Mouse (Mus musculus): Measurements from ENCODE around the gene Aarsd1.
"Not testable (repeated sequence)": the region's sequence is repeated elsewhere in the genome, so short reads cannot be mapped to it uniquely, and the experiment has no call there.

Gene Aarsd1

DNA sequence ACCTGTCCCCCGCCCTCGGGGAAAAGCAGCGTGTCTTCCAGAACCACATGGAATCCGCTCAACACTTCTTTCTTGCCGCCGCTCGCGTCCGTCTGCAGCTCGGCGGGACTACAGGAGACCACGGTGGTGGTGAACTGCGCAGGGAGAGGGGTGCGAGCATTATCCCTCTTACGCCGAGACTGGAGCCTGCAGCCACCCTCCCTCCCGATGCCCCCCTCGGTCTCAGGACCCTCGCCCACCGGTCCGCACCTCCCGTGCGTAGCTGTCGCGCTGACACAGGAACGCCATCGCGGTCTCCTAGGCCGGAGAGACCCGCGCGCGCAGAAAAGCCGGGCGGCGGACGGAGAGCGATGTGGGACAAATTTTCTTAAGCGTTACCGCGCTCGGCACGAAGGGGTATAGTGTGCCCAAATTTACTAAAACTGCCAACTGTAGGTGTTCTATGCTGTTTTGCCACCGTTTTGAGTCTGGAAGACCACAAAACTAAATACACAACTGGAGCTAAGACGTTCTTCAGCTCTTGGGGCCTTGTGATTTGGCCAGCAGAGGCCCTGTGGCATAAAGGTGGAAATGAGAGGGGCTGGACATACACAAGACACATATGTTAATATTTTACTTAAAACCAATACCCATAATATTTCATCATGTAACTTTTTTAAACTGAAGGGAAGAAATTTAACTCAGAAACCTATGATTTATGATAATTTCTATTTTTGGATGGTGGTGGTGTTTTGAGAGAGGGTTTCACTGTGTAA lies at the start of gene Aarsd1:
Aarsd1 (minus strand) TSS at position 515 of the 755 bp plus-strand sequence.
- peak; percentile 88 for DNase-seq (ENCODE audit: low read depth)

- DNase-seq (ENCODE audit: low read depth), result not testable (repeated sequence)
Observed at GRCm38 (mm10) chr11:101466552-101466950, 49.1 kb upstream of the Aarsd1 start.

- DNase-seq (ENCODE audit: low read depth), result peak; percentile 86
Observed at GRCm38 (mm10) chr11:101465869-101466551, 48.6 kb upstream of the Aarsd1 start, which contains the start of gene Vat1. Vat1 (minus strand) TSS chr11:101466230.

- DNase-seq (ENCODE audit: low read depth), result peak; percentile 94
Observed at GRCm38 (mm10) chr11:101465101-101465868, 47.9 kb upstream of the Aarsd1 start.

DNA sequence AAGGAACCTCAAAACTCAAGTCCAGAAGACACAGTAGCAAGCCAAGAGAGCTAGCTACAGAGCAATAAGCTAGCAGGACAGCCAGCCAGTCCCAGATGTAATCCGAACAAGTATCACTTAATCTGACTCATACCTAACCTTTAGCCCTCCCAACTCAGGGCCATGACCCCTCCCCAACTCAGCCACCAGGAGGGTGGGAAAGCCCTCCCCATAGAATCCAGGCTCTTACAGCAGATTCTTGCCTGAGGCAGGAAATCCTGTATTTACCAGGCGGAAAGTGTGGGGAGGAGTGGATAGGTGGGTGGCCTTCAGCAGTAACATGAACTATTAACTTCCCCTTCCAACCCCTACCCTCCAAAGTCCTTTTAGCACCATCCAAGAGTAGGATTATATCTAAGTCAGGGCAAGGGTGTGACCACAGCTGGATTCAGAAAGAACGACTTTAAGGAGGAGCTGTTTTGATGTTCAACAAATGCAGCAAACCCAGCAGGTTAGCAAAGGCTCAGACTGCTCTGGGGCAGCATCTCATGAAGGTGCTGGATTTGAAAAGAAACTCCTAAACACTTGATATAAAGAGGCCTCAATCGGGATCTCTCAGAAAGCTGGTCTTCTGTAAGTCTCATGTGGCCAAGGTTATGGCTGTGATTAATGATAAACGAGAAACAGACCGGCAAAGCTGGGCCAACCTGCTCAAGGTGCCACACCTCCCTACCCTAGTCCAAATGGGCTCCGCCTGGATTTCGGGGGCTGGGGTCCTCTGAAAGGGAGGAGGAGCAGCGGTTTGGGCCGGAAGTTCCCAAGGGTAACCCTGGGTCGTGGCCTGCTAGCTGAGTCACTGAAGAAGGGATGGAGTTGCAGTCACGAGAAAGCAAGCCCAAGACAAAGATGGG lies 47.0 kb upstream of the Aarsd1 start, which contains the start of gene Rnd2:
Rnd2 (plus strand) TSS at position 789 of the 890 bp plus-strand sequence.
- DNase-seq (ENCODE audit: low read depth), result peak; percentile 55

GRCm38 (mm10) chr11:101462583-101463440 lies 45.4 kb upstream of the Aarsd1 start:
- no peak for DNase-seq (ENCODE audit: low read depth)

- DNase-seq (ENCODE audit: low read depth), result no peak
Observed at GRCm38 (mm10) chr11:101462141-101462540, 44.7 kb upstream of the Aarsd1 start.

DNA sequence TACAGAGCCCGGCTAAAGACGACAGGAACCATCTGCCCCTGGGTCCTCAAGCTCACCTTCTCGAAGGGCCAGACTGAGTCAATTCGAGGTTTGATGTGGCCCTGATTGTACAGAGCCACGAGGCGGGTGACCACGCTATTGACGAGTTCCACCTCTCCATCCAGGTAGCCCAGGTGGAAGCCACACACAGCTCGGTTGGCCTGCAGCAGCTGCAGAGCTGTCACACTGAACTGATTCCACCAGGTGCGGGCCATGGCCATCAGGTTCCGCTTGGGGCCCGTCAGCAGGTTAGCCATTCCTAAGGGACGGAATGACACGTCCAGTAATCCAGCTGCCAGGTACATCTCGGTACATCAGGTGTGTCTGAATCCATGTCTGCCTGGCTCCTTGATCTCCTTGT lies 42.9 kb upstream of the Aarsd1 start:
- DNase-seq (ENCODE audit: low read depth), result no peak

- DNase-seq (ENCODE audit: low read depth), result no peak
Observed at GRCm38 (mm10) chr11:101459716-101460115, 42.3 kb upstream of the Aarsd1 start.

DNA sequence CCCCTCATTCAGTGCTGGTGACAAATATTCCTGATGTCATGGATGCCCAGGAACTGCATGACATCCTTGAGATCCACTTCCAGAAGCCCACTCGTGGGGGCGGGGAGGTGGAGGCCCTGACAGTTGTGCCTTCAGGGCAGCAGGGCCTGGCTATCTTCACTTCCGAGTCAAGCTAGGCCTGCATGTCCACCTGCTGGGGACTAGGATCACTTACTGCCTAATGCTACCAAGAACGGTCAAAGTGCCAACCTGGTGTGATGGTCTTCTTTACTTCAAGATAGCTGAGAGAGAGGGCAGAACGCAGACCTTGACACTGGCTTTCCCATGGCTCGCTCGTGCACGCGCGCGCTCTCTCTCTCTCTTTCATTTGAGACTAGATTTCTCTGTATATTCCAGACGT lies 40.8 kb upstream of the Aarsd1 start:
- DNase-seq (ENCODE audit: low read depth), result no peak

- no peak for DNase-seq (ENCODE audit: low read depth)
Observed at GRCm38 (mm10) chr11:101457631-101458030, 40.2 kb upstream of the Aarsd1 start.

GRCm38 (mm10) chr11:101455627-101456026 lies 38.2 kb upstream of the Aarsd1 start:
- no peak for DNase-seq (ENCODE audit: low read depth)

GRCm38 (mm10) chr11:101454702-101455101 lies 37.3 kb upstream of the Aarsd1 start:
- DNase-seq (ENCODE audit: low read depth), result peak; percentile 62

- DNase-seq (ENCODE audit: low read depth), result no peak
Observed at GRCm38 (mm10) chr11:101452093-101452774, 34.8 kb upstream of the Aarsd1 start.

- DNase-seq (ENCODE audit: low read depth), result peak; percentile 67
Observed at GRCm38 (mm10) chr11:101451536-101451935, 34.1 kb upstream of the Aarsd1 start.

GRCm38 (mm10) chr11:101450394-101450793 lies 33.0 kb upstream of the Aarsd1 start:
- DNase-seq (ENCODE audit: low read depth), result peak; percentile 61

- not testable (repeated sequence) for DNase-seq (ENCODE audit: low read depth)
Observed at GRCm38 (mm10) chr11:101449596-101449995, 32.2 kb upstream of the Aarsd1 start.

DNA sequence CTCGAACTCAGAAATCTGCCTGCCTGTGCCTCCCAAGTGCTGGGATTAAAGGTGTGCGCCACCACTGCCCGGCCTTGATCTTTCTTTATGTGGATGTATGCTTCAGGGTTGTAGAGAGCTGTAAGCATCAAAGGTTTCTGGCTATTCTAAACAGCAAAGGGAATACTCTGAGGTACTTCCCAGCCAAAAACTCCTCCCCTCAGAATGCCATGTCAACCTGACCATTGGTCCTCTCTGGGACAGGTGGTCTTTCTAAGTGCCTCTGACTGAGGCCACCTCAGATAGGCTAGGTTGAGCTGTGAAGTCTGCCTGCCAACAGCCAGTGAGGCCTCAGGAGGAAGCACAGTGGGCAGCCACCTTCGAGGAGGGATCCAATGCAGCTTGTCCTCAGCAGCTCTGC lies 31.5 kb upstream of the Aarsd1 start:
- DNase-seq (ENCODE audit: low read depth), result peak; percentile 37

DNA sequence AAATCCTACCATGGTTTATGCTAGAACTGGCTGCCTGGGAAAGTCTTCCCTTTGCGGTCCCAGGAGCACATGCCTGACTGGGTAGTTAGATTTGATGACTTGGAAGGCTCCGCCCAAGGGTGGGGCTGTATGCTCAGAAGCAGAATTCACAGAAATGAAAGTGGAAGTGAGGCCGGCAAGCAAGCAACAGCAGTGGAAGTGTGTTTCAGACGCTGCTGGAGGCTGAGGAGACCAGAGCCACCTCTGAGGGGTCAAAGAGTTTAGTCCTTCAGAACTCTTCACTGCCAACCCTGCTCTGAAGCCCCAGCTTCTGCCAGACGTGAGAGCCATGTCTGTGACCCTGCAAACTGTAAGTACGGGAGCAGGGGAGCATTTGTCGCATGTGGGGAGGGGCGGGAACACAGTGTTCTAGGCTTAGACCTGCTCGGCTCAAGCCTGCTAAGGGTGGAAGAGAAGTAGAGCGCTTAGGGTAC lies 30.9 kb upstream of the Aarsd1 start, which contains the start of gene Ifi35:
Ifi35 (plus strand) TSS at position 134 of the 473 bp plus-strand sequence.
- peak; percentile 94 for DNase-seq (ENCODE audit: low read depth)

DNA sequence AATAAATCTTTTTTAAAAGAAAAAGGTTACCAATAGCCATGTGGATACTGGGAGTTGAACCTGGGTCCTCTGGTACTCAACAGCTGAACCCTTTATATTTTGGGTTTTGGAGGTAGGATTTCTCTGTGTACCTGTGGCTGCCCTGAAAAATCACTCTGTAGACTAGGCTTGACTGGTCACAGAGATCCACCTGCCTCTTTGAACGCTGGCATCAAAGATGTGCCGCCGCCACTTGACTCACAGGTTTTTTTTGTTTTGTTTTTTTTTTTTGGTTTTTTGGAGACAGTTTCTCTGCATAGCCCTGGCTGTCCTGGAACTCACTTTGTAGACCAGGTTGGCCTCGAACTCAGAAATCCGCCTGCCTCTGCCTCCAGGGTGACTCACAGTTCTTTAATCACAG lies 30.4 kb upstream of the Aarsd1 start:
- DNase-seq (ENCODE audit: low read depth), result no peak
